Mouse (Mus musculus) ES-E14 (cell line): ENCODE measurements around the gene Plbd2. TPM values are rescaled to one million over a fixed set of nuclear protein-coding genes. Genes with fewer than 3 reads are reported as not detected.

Experiments
- DNase-seq: peaks from one replicate; pipeline ENCODE4 v3.0.0-alpha.2; 2013; ENCODE audit warnings: low read depth, low spot score
- H3K27ac ChIP-seq: 2 replicates; pipeline ENCODE4 v1.5.1; 2012; ENCODE audit warnings: low read depth, mild to moderate bottlenecking, low read length, moderate library complexity, mixed read lengths; ENCODE audit not compliant: poor library complexity, insufficient read depth, severe bottlenecking
- H3K36me3 ChIP-seq: 2 replicates; pipeline ENCODE4 v1.6.1; 2012; ENCODE audit warnings: mild to moderate bottlenecking, low read length, moderate library complexity, mixed read lengths; ENCODE audit not compliant: control insufficient read depth, poor library complexity, insufficient read depth, severe bottlenecking
- H3K4me1 ChIP-seq, 2 experiments: fragments of 150-350 bp in 1 of 2; sonication (generic) in 1 of 2; 2 replicates each; pipeline ENCODE4 v1.6.1; 2012; ENCODE audit warnings: low read length in 2 of 2, mild to moderate bottlenecking in 1 of 2, mixed read lengths in 1 of 2; ENCODE audit not compliant: control insufficient read depth in 2 of 2, insufficient read depth in 2 of 2, poor library complexity in 1 of 2
- H3K4me3 ChIP-seq, 2 experiments: fragments of 150-350 bp in 1 of 2; sonication (generic) in 1 of 2; 2 replicates each; pipeline ENCODE4 v1.5.1; 2012; ENCODE audit warnings: low read length in 2 of 2, low read depth in 1 of 2, mild to moderate bottlenecking in 1 of 2, mixed read lengths in 1 of 2; ENCODE audit not compliant: insufficient read depth in 1 of 2, poor library complexity in 1 of 2, severe bottlenecking in 1 of 2
- H3K9ac ChIP-seq: 2 replicates; pipeline ENCODE4 v1.6.1; 2012; ENCODE audit warnings: low read depth, mild to moderate bottlenecking, low read length, mixed read lengths; ENCODE audit not compliant: poor library complexity, insufficient read depth, severe bottlenecking
- H3K9me3 ChIP-seq: fragments of 150-350 bp; sonication (generic); 2 replicates; pipeline ENCODE4 v1.6.1; 2012; ENCODE audit warnings: low read depth, mild to moderate bottlenecking, low read length; ENCODE audit not compliant: control insufficient read depth, insufficient read depth
- CHD2 ChIP-seq: IDR thresholded peaks from 2 replicates; pipeline ENCODE4 v1.6.1; 2014; ENCODE audit warnings: mild to moderate bottlenecking, low read depth, low read length, inconsistent platforms
- HCFC1 ChIP-seq: IDR thresholded peaks from 2 replicates; pipeline ENCODE4 v1.6.1; 2012; ENCODE audit warnings: low read length, inconsistent platforms, borderline replicate concordance; ENCODE audit not compliant: insufficient read depth
- MAFK ChIP-seq: IDR thresholded peaks from 2 replicates; pipeline ENCODE4 v1.6.1; 2014; ENCODE audit warnings: mild to moderate bottlenecking, low read depth, low read length, inconsistent platforms; ENCODE audit not compliant: insufficient read depth
- ZC3H11A ChIP-seq: IDR thresholded peaks from 2 replicates; pipeline ENCODE4 v1.6.1; 2012; ENCODE audit warnings: low read depth, mild to moderate bottlenecking, inconsistent platforms, low read length, borderline replicate concordance
- ZNF384 ChIP-seq: IDR thresholded peaks from 2 replicates; pipeline ENCODE4 v1.6.1; 2012; ENCODE audit warnings: low read depth, low read length, inconsistent platforms
- in situ Hi-C, 2 experiments: fragments of 600-800 bp; cut with MboI; formaldehyde crosslinking; loops; one replicate each; pipeline ENCODE4 v1.15.1; 2025; ENCODE audit warnings: low sequenced_read_pairs in 2 of 2, inconsistent platforms in 1 of 2; ENCODE audit not compliant: unreplicated experiment in 2 of 2
- total RNA-seq: library from RNA; depleted of rRNA; stranded (reverse); fragments of 300-350 nt; gene quantifications from 2 replicates; pipeline ENCODE4 v1.2.3, GENCODE M21; 2012

The Plbd2 gene
- total RNA-seq, 1 experiment, result 35.3 TPM

DNA sequence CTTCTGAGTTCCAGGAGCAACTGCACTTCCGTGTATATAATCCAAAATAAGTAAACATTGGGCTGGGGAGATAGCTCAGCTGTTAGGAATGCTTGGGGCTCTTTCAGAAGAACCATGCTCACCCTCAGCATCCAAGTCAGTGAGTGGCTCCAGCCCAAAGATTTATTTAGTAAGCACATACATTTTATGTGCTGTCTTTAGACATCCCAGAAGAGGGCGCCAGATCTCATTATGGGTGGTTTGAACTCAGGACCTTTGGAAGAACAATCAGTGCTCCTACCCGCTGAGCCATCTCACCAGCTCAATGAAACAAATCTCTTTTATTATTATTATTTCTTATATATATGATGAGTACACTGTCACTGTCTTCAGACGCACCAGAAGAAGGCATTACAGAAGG, 23.9 kb downstream of the Plbd2 start:
- Histone ChIP-seq H3K36me3 (0 out of 2 replicates have a peak, but pooled peaks cover 3% of the 10 kb centered on the region), H3K9ac (no peak overlapping the region), H3K27ac (no peak overlapping the region), H3K9me3 (no peaks in the 10 kb centered on the region), H3K4me3 (no peak overlapping the region), H3K4me1 (peaks cover under 1 to 4% of the 10 kb centered on the region in 2 experiments; a peak in 2 of 4 replicates)
- TF ChIP-seq ZNF384, result no peak
- in situ Hi-C loops, result no loop called here
- DNase-seq, result no peak

DNA sequence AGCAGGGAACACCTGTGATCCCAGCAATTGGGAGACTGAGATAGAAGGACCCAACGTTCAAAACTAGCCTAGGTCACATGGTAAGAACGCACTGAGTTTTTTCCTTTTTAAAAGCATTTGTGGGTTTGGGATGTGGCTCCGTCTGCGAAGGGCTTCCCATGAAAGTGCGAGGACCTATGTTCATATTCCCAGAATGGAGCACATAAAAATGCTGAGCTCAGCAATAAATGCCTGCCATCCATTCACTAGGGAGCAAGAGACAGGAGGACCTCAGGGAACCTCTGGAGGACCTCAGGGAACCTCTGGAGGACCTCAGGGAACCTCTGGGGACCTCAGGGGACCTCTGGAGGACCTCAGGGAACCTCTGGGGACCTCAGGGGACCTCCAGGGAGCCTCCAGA, 25.4 kb downstream of the Plbd2 start:
- in situ Hi-C loops, result no loop called here
- no peak for TF ChIP-seq HCFC1
- TF ChIP-seq CHD2, result no peak
- TF ChIP-seq ZNF384, result no peak
- no peak for TF ChIP-seq ZC3H11A
- TF ChIP-seq MAFK, result peak; percentile 97
- Histone ChIP-seq H3K27ac (no peak overlapping the region), H3K9ac (no peak overlapping the region), H3K4me3 (no peak overlapping the region), H3K4me1 (peaks cover 2% of the 10 kb centered on the region in 2 experiments; a peak in 2 of 4 replicates), H3K36me3 (no peaks in the 10 kb centered on the region), H3K9me3 (no peaks in the 10 kb centered on the region)
- no peak for DNase-seq

DNA sequence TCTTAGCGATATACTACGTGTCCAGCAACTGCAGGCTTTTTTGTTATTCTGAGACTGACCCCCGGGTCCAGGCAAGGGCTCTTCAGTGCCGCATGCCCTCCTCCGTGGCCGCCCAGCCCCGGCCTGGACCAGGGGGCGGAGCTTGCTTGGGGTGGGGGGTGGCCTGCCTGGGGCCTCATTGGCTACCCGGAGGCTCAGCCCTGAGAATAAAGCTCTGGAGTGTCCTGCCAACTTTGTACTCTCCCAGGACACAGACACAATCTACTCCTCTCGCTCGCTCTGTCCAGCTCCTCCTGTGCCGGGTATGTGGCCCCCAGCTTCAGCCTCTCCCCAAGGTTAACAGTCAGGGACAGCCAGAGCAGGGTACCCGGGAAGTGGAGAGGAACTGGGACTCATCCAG, 27.1 kb downstream of the Plbd2 start, which contains the start of gene Sds:
Sds (plus strand) TSS at position 231 of the 400 bp plus-strand sequence.
- no peak within 1 kb of the TSS for H3K9ac ChIP-seq
- no peaks in the 10 kb centered on the region for H3K36me3 ChIP-seq
- in situ Hi-C loops, result no loop called here
- H3K9me3 ChIP-seq, result no peaks in the 10 kb centered on the region
- TF ChIP-seq ZNF384 (no peak), ZC3H11A (no peak), MAFK (no peak), CHD2 (no peak), HCFC1 (no peak)
- H3K4me1 ChIP-seq, result peaks cover 2% of the 10 kb centered on the region in 2 experiments; a peak in 2 of 4 replicates
- no peak within 1 kb of the TSS for H3K4me3 ChIP-seq
- H3K27ac ChIP-seq, result no peak within 1 kb of the TSS
- DNase-seq, result no peak

DNA sequence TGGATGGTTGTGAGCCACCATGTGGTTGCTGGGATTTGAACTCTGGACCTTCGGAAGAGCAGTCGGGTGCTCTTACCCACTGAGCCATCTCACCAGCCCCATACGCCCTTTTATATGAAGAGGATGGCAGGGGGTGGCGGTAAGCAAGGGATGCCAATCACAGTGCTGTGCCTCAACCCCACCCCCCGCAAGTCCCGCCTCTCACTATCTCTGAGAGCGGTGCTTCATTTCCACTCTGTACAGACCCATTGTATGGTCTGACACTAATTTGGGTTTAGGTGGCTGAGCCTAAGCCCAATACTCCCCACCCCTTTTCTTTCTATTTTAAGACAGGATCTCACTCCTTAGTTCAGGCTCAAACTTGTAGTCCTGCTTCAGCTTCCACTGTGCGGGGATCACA, 27.6 kb downstream of the Plbd2 start:
- no peak overlapping the region for H3K9ac ChIP-seq
- in situ Hi-C loops, result no loop called here
- H3K4me1 ChIP-seq, result peaks cover 2% of the 10 kb centered on the region in 2 experiments; a peak in 2 of 4 replicates
- no peaks in the 10 kb centered on the region for H3K36me3 ChIP-seq
- no peaks in the 10 kb centered on the region for H3K9me3 ChIP-seq
- no peak for TF ChIP-seq CHD2
- no peak for TF ChIP-seq HCFC1
- no peak for TF ChIP-seq ZC3H11A
- no peak for TF ChIP-seq MAFK
- TF ChIP-seq ZNF384, result no peak
- no peak for DNase-seq
- no peak overlapping the region for H3K4me3 ChIP-seq
- H3K27ac ChIP-seq, result no peak overlapping the region

DNA sequence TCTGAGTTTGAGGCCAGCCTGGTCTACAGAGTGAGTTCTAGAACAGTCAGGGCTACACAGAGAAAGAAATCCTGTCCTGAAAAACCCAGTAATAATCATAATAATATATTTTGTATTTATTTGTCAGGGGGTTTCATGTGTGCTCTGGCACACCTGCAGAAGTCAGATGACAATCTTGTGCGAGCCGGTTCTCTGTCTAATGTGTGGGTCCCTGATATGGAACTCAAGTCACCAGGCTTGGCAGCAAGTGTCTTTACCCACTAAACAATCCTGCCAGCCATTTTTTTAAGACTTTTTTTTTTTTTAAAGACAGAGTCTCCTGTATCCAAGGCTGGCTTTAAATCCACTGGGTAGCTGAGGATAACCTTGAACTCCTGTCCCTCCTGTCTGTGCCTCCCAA, 30.1 kb downstream of the Plbd2 start:
- TF ChIP-seq MAFK, result no peak
- no peak for TF ChIP-seq ZNF384
- TF ChIP-seq HCFC1, result no peak
- TF ChIP-seq ZC3H11A, result no peak
- no peak for TF ChIP-seq CHD2
- H3K27ac ChIP-seq, result no peak overlapping the region
- in situ Hi-C loops, result no loop called here
- no peaks in the 10 kb centered on the region for H3K9me3 ChIP-seq
- H3K4me1 ChIP-seq, result peaks cover 0 to 2% of the 10 kb centered on the region in 2 experiments; a peak in 1 of 4 replicates
- no peak overlapping the region for H3K4me3 ChIP-seq
- no peak overlapping the region for H3K9ac ChIP-seq
- DNase-seq, result no peak
- H3K36me3 ChIP-seq, result no peaks in the 10 kb centered on the region
